Mouse (Mus musculus) liver (tissue): Measurements from ENCODE around the gene Trp53inp2.

ENCODE experiments used
- DNase-seq: peaks from one replicate; pipeline ENCODE4 v3.0.0-alpha.2; 2020; ENCODE audit warnings: mixed read lengths

Trp53inp2 gene

GRCm38 (mm10) chr2:155380261-155381059 is at the start of gene Trp53inp2:
Gene Trp53inp2 (plus strand): TSS chr2:155381059.
- DNase-seq: no peak

GRCm38 (mm10) chr2:155331351-155331750 is 49.5 kb upstream of the Trp53inp2 start:
- DNase-seq: no peak

- no peak for DNase-seq
Observed at GRCm38 (mm10) chr2:155333421-155333820, 47.4 kb upstream of the Trp53inp2 start.

- no peak for DNase-seq
Observed at GRCm38 (mm10) chr2:155335231-155335630, 45.6 kb upstream of the Trp53inp2 start.

GRCm38 (mm10) chr2:155336254-155336653 is 44.6 kb upstream of the Trp53inp2 start:
- DNase-seq: no peak

GRCm38 (mm10) chr2:155340166-155340565 is 40.7 kb upstream of the Trp53inp2 start:
- DNase-seq: no peak

GRCm38 (mm10) chr2:155346670-155347069 is 34.2 kb upstream of the Trp53inp2 start:
- no peak for DNase-seq

- no peak for DNase-seq
Observed at GRCm38 (mm10) chr2:155354402-155354801, 26.5 kb upstream of the Trp53inp2 start.

GRCm38 (mm10) chr2:155356971-155357591 is 23.8 kb upstream of the Trp53inp2 start, which contains the start of gene Pigu:
Gene Pigu (minus strand): TSS chr2:155357430.
- peak; percentile 93 for DNase-seq

- peak; percentile 40 for DNase-seq
Observed at GRCm38 (mm10) chr2:155357686-155358399, 23.0 kb upstream of the Trp53inp2 start.

GRCm38 (mm10) chr2:155367635-155368284 is 13.1 kb upstream of the Trp53inp2 start:
- no peak for DNase-seq

GRCm38 (mm10) chr2:155369333-155369883 is 11.5 kb upstream of the Trp53inp2 start:
- DNase-seq: peak; percentile 38

- DNase-seq: no peak
Observed at GRCm38 (mm10) chr2:155372451-155372850, 8.4 kb upstream of the Trp53inp2 start.

GRCm38 (mm10) chr2:155373302-155373701 is 7.6 kb upstream of the Trp53inp2 start:
- no peak for DNase-seq

GRCm38 (mm10) chr2:155373886-155374285 is 7.0 kb upstream of the Trp53inp2 start:
- no peak for DNase-seq

GRCm38 (mm10) chr2:155374521-155374920 is 6.3 kb upstream of the Trp53inp2 start:
- DNase-seq: no peak

GRCm38 (mm10) chr2:155376191-155376590 is 4.7 kb upstream of the Trp53inp2 start:
- DNase-seq: no peak

- DNase-seq: no peak
Observed at GRCm38 (mm10) chr2:155381060-155381437, 190 bp downstream of the Trp53inp2 start.

- peak; percentile 96 for DNase-seq
Observed at GRCm38 (mm10) chr2:155381643-155382331, 928 bp downstream of the Trp53inp2 start.

GRCm38 (mm10) chr2:155382332-155382700 is 1.5 kb downstream of the Trp53inp2 start:
- DNase-seq: no peak

- DNase-seq: no peak
Observed at GRCm38 (mm10) chr2:155382791-155383438, 2.1 kb downstream of the Trp53inp2 start.

- peak; percentile 79 for DNase-seq
Observed at GRCm38 (mm10) chr2:155385090-155385489, 4.2 kb downstream of the Trp53inp2 start.
